Mouse (Mus musculus) liver, postnatal 0 days (tissue): Measurements from ENCODE around the gene Spen.

Source experiments
- CTCF ChIP-seq: sonication (generic); IDR thresholded peaks from 2 replicates; pipeline ENCODE4 v1.5.1; 2016; ENCODE audit warnings: antibody characterized with exemption, low read depth
- EP300 ChIP-seq: IDR thresholded peaks from 2 replicates; pipeline ENCODE4 v1.6.1; 2016; ENCODE audit warnings: antibody characterized with exemption, low read depth, mild to moderate bottlenecking

DNA sequence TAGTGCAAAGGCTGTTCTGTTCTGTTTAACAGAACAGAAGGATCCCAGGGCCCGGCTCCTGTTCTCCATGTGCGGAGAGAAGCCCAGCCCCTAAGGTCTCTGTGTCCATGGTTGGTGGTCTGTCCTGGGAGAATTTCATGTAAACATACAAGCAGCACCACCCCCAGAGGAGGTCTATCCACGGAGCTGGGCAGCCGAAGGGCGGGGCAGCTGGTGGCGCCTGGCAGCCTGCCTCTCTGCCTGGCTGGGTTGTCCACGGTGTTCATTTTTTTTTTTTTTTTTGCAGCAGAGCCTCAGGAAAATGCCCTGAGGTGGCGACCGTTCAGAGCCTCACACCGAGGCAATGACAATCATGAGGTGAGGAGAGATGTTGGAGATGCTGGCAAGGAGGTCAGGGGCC lies 69.8 kb downstream of the Spen start:
- TF ChIP-seq CTCF: no peak
- TF ChIP-seq EP300: no peak
